Mouse (Mus musculus): Measurements from ENCODE around the gene Catsperd. TPM values are rescaled to one million over a fixed set of nuclear protein-coding genes. Genes with fewer than 3 reads are reported as not detected.
"Not testable (repeated sequence)": the region's sequence is repeated elsewhere in the genome, so short reads cannot be mapped to it uniquely, and the experiment has no call there.

Catsperd gene
- total RNA-seq, 2 experiments from 2014 or later, result 0.38 to 0.65 TPM

- Histone ChIP-seq H3K27ac (no peak overlapping the region), H3K4me3 (no peak overlapping the region)
- DNase-seq (ENCODE audit: extremely low spot score in 1 of 2, low spot score in 2 of 2), result no peak
- intact Hi-C loops (cut with DNase I), result no loop called here
- TF ChIP-seq CTCF (IDR thresholded peaks at IDR 0.05), result no peak
Observed at GRCm38 (mm10) chr17:56603186-56604069, 24.5 kb upstream of the Catsperd start.

GRCm38 (mm10) chr17:56604070-56604380, 23.9 kb upstream of the Catsperd start:
- H3K4me3 ChIP-seq, result no peak overlapping the region
- no peak for TF ChIP-seq CTCF (IDR thresholded peaks at IDR 0.05)
- intact Hi-C loops (cut with DNase I), result no loop called here
- no peak overlapping the region for H3K27ac ChIP-seq
- no peak for DNase-seq (ENCODE audit: extremely low spot score in 1 of 2, low spot score in 2 of 2)

- TF ChIP-seq CTCF (IDR thresholded peaks at IDR 0.05), result no peak
Observed at GRCm38 (mm10) chr17:56604422-56604821, 23.5 kb upstream of the Catsperd start.

GRCm38 (mm10) chr17:56605431-56605830, 22.5 kb upstream of the Catsperd start:
- no peak for TF ChIP-seq CTCF (IDR thresholded peaks at IDR 0.05)
- no peak for DNase-seq (ENCODE audit: extremely low spot score in 1 of 2, low spot score in 2 of 2)
- intact Hi-C loops (cut with DNase I), result no loop called here
- Histone ChIP-seq H3K27ac (no peak overlapping the region), H3K4me3 (no peak overlapping the region)

More at GRCm38 (mm10) chr17:56604422-56604821, 23.5 kb upstream of the Catsperd start:
- no peak for DNase-seq (ENCODE audit: extremely low spot score in 1 of 2, low spot score in 2 of 2)
- Histone ChIP-seq H3K4me3 (no peak overlapping the region), H3K27ac (no peak overlapping the region)
- intact Hi-C loops (cut with DNase I), result no loop called here

GRCm38 (mm10) chr17:56607521-56608062, 20.4 kb upstream of the Catsperd start:
- no peak for TF ChIP-seq CTCF (IDR thresholded peaks at IDR 0.05)
- Histone ChIP-seq H3K4me3 (no peak overlapping the region), H3K27ac (no peak overlapping the region)
- DNase-seq (ENCODE audit: extremely low spot score in 1 of 2, low spot score in 2 of 2), result no peak
- intact Hi-C loops (cut with DNase I), result loop anchor here (2.0 kb wide), 1 partner anchor 23 kb away; the partner anchor contains the start of genes Safb and Safb2

GRCm38 (mm10) chr17:56608699-56609098, 19.2 kb upstream of the Catsperd start:
- TF ChIP-seq CTCF (IDR thresholded peaks at IDR 0.05), result no peak
- Histone ChIP-seq H3K4me3 (peak overlapping the region; percentile 93), H3K27ac (peak overlapping the region; percentile 96)
- intact Hi-C loops (cut with DNase I), result loop anchor here (2.0 kb wide), 1 partner anchor 24 kb away; the partner anchor contains the start of genes Safb and Safb2
- DNase-seq (ENCODE audit: extremely low spot score in 1 of 2, low spot score in 2 of 2), result no peak

GRCm38 (mm10) chr17:56609452-56610171, 18.3 kb upstream of the Catsperd start, which contains the start of gene 2410015M20Rik:
Gene 2410015M20Rik (minus strand): TSS chr17:56609771.
- H3K27ac ChIP-seq, result peak within 1 kb of the TSS; percentile 96
- H3K4me3 ChIP-seq, result peak within 1 kb of the TSS; percentile 93
- intact Hi-C loops (cut with DNase I), result loop anchor here (2.0 to 5.0 kb wide), 2 partner anchors 25 to 153 kb away; partner anchors contain the start of genes Dus3l, Safb and Safb2
- TF ChIP-seq CTCF (IDR thresholded peaks at IDR 0.05), result peak; percentile 73
- peak; percentile 93 to 95 for DNase-seq (ENCODE audit: extremely low spot score in 1 of 2, low spot score in 2 of 2)

- TF ChIP-seq CTCF (IDR thresholded peaks at IDR 0.05), result no peak
- no peak for DNase-seq (ENCODE audit: extremely low spot score in 1 of 2, low spot score in 2 of 2)
- Histone ChIP-seq H3K27ac (no peak overlapping the region), H3K4me3 (no peak overlapping the region)
- intact Hi-C loops (cut with DNase I), result loop anchor here (5.0 kb wide), 1 partner anchor 151 kb away; the partner anchor contains the start of gene Dus3l
Observed at GRCm38 (mm10) chr17:56611323-56611722, 16.6 kb upstream of the Catsperd start.

- H3K27ac ChIP-seq, result no peak overlapping the region
- intact Hi-C loops (cut with DNase I), result loop anchor here (2.0 to 5.0 kb wide), 2 partner anchors 57 to 150 kb away; partner anchors contain the start of gene Dus3l
- DNase-seq (ENCODE audit: extremely low spot score in 1 of 2, low spot score in 2 of 2), result no peak
- no peak overlapping the region for H3K4me3 ChIP-seq
- TF ChIP-seq CTCF (IDR thresholded peaks at IDR 0.05), result no peak
Observed at GRCm38 (mm10) chr17:56611861-56612564, 15.9 kb upstream of the Catsperd start.

- not testable (repeated sequence) for H3K27ac ChIP-seq; DNase-seq (ENCODE audit: extremely low spot score in 1 of 2, low spot score in 2 of 2); H3K4me3 ChIP-seq
- intact Hi-C loops (cut with DNase I), result loop anchor here (2.0 to 5.0 kb wide), 2 partner anchors 56 to 150 kb away; partner anchors contain the start of gene Dus3l
Observed at GRCm38 (mm10) chr17:56612565-56612939, 15.4 kb upstream of the Catsperd start.

GRCm38 (mm10) chr17:56613236-56613844, 14.6 kb upstream of the Catsperd start, which contains the start of gene Rpl36:
Gene Rpl36 (plus strand): TSS chr17:56613416.
- Histone ChIP-seq H3K27ac (peak within 1 kb of the TSS; percentile 93), H3K4me3 (peak within 1 kb of the TSS; percentile 81)
- intact Hi-C loops (cut with DNase I), result loop anchor here (2.0 to 5.0 kb wide), 2 partner anchors 55 to 149 kb away; partner anchors contain the start of gene Dus3l
- peak; percentile 99 for TF ChIP-seq CTCF (IDR thresholded peaks at IDR 0.05)
- peak; percentile 94 to 97 for DNase-seq (ENCODE audit: extremely low spot score in 1 of 2, low spot score in 2 of 2)

GRCm38 (mm10) chr17:56613893-56614292, 14.1 kb upstream of the Catsperd start:
- Histone ChIP-seq H3K4me3 (peak overlapping the region; percentile 81), H3K27ac (peak overlapping the region; percentile 93)
- intact Hi-C loops (cut with DNase I), result loop anchor here (2.0 to 5.0 kb wide), 2 partner anchors 55 to 148 kb away; partner anchors contain the start of gene Dus3l
- DNase-seq (ENCODE audit: extremely low spot score in 1 of 2, low spot score in 2 of 2), result not testable (repeated sequence)

Data from left cerebral cortex, adult 2 months (tissue).